Mouse (Mus musculus) megakaryocyte, embryonic 14.5 days (primary cell): ENCODE measurements around the gene Cst8. TPM values are rescaled to one million over a fixed set of nuclear protein-coding genes. Genes with fewer than 3 reads are reported as not detected.
"Not testable (repeated sequence)": the region's sequence is repeated elsewhere in the genome, so short reads cannot be mapped to it uniquely, and the experiment has no call there.

Experiments used
- H3K27me3 ChIP-seq: replicated peaks from 2 replicates; pipeline ENCODE3; 2012; ENCODE audit warnings: inconsistent platforms
- H3K36me3 ChIP-seq: replicated peaks from 2 replicates; pipeline ENCODE3; 2012; ENCODE audit warnings: low read length, inconsistent platforms, mixed read lengths
- H3K4me1 ChIP-seq: 2 replicates; pipeline ENCODE4 v1.6.1; 2012; ENCODE audit warnings: inconsistent platforms
- H3K4me3 ChIP-seq: replicated peaks from 2 replicates; pipeline ENCODE3; 2012; ENCODE audit warnings: moderate library complexity, mild to moderate bottlenecking, inconsistent platforms
- H3K9me3 ChIP-seq: 2 replicates; pipeline ENCODE4 v1.6.1; 2012; ENCODE audit warnings: inconsistent platforms
- FLI1 ChIP-seq: IDR thresholded peaks from 2 replicates; pipeline ENCODE4 v1.6.1; 2012; ENCODE audit warnings: low read length, inconsistent platforms, mixed read lengths
- GATA1 ChIP-seq: IDR thresholded peaks from 3 replicates; pipeline ENCODE4 v1.6.1; 2012; ENCODE audit warnings: mixed read lengths, low read length, inconsistent platforms, borderline replicate concordance
- polyA plus RNA-seq: library from polyadenylated mRNA; stranded (reverse); fragments of >175 nt; gene quantifications from 2 replicates; pipeline ENCODE4 v1.2.3, GENCODE M21; 2012; ENCODE audit warnings: low replicate concordance; ENCODE audit not compliant: insufficient read depth

Gene Cst8
- not detected in 2 replicates for polyA plus RNA-seq

- Histone ChIP-seq H3K27me3 (no peaks in the 10 kb centered on the region), H3K4me3 (no peak within 1 kb of the TSS), H3K4me1 (no peaks in the 10 kb centered on the region), H3K9me3 (no peaks in the 10 kb centered on the region), H3K36me3 (no peaks in the 10 kb centered on the region)
- TF ChIP-seq FLI1 (no peak), GATA1 (no peak)
These were observed at the start of gene Cst8 for GRCm38 (mm10) chr2:148798485-148798884. Cst8 (plus strand) TSS chr2:148798785.

- Histone ChIP-seq H3K27me3 (peaks cover 7% of the 10 kb centered on the region), H3K4me3 (no peak within 1 kb of the TSS), H3K36me3 (no peaks in the 10 kb centered on the region), H3K4me1 (peaks cover 33% of the 10 kb centered on the region), H3K9me3 (no peaks in the 10 kb centered on the region)
- TF ChIP-seq GATA1 = no peak
- no peak for TF ChIP-seq FLI1
These were observed 48.5 kb upstream of the Cst8 start, which contains the start of gene Cstl1 for GRCm38 (mm10) chr2:148750058-148750457. Cstl1 (plus strand) TSS chr2:148750358.

- no peak for TF ChIP-seq GATA1
- TF ChIP-seq FLI1 = no peak
- peak overlapping the region; percentile 89 for H3K4me3 ChIP-seq
These were observed 46.4 kb upstream of the Cst8 start for GRCm38 (mm10) chr2:148751893-148752813.

GRCm38 (mm10) chr2:148754310-148754846, 44.2 kb upstream of the Cst8 start:
- H3K36me3 ChIP-seq = no peaks in the 10 kb centered on the region
- H3K4me1 ChIP-seq = peaks cover 28% of the 10 kb centered on the region
- H3K4me3 ChIP-seq = peak overlapping the region; percentile 7
- H3K9me3 ChIP-seq = no peaks in the 10 kb centered on the region
- H3K27me3 ChIP-seq = peaks cover 9% of the 10 kb centered on the region
- TF ChIP-seq FLI1 (no peak), GATA1 (no peak)

More at GRCm38 (mm10) chr2:148751893-148752813, 46.4 kb upstream of the Cst8 start:
- no peaks in the 10 kb centered on the region for H3K9me3 ChIP-seq
- peaks cover 9% of the 10 kb centered on the region for H3K27me3 ChIP-seq
- H3K4me1 ChIP-seq = peaks cover 36% of the 10 kb centered on the region
- H3K36me3 ChIP-seq = no peaks in the 10 kb centered on the region

- no peaks in the 10 kb centered on the region for H3K36me3 ChIP-seq
- no peak overlapping the region for H3K4me3 ChIP-seq
- TF ChIP-seq FLI1 (no peak), GATA1 (no peak)
- no peaks in the 10 kb centered on the region for H3K4me1 ChIP-seq
- no peaks in the 10 kb centered on the region for H3K27me3 ChIP-seq
- no peaks in the 10 kb centered on the region for H3K9me3 ChIP-seq
These were observed 34.8 kb upstream of the Cst8 start for GRCm38 (mm10) chr2:148763648-148764388.

GRCm38 (mm10) chr2:148771397-148771796, 27.2 kb upstream of the Cst8 start, which contains the start of gene Cst11:
Cst11 (minus strand) TSS chr2:148771497.
- H3K9me3 ChIP-seq, H3K4me1 ChIP-seq, H3K36me3 ChIP-seq, H3K27me3 ChIP-seq, H3K4me3 ChIP-seq: not testable (repeated sequence)

- TF ChIP-seq FLI1 = no peak
- no peak for TF ChIP-seq GATA1
- Histone ChIP-seq H3K27me3 (no peaks in the 10 kb centered on the region), H3K4me3 (no peak within 1 kb of the TSS), H3K4me1 (peaks cover 1% of the 10 kb centered on the region; the same call in 1 of the 2 replicates), H3K9me3 (no peaks in the 10 kb centered on the region), H3K36me3 (no peaks in the 10 kb centered on the region)
These were observed 16.9 kb upstream of the Cst8 start, which contains the start of gene 8030411F24Rik for GRCm38 (mm10) chr2:148781709-148782108. 8030411F24Rik (plus strand) TSS chr2:148782009.

GRCm38 (mm10) chr2:148789142-148789541, 9.4 kb upstream of the Cst8 start, which contains the start of gene Cst12:
Cst12 (plus strand) TSS chr2:148789361.
- no peaks in the 10 kb centered on the region for H3K36me3 ChIP-seq
- no peaks in the 10 kb centered on the region for H3K27me3 ChIP-seq
- H3K4me3 ChIP-seq = no peak within 1 kb of the TSS
- TF ChIP-seq FLI1 = no peak
- TF ChIP-seq GATA1 = no peak
- H3K4me1 ChIP-seq = no peaks in the 10 kb centered on the region
- H3K9me3 ChIP-seq = peaks cover 15% of the 10 kb centered on the region; the same call in 1 of the 2 replicates

- Histone ChIP-seq H3K9me3 (no peaks in the 10 kb centered on the region), H3K27me3 (no peaks in the 10 kb centered on the region), H3K4me3 (no peak overlapping the region), H3K36me3 (no peaks in the 10 kb centered on the region), H3K4me1 (no peaks in the 10 kb centered on the region)
- no peak for TF ChIP-seq FLI1
- TF ChIP-seq GATA1 = no peak
These were observed 2.9 kb downstream of the Cst8 start for GRCm38 (mm10) chr2:148801491-148801921.
